Mouse (Mus musculus): ENCODE measurements at regions not wholly inside any gene's neighbourhood (a gene's known extent, or its start where the extent isn't known, plus 50 kb on each side); places are given as distances from the start of the nearest gene placed in this dataset.

DNA sequence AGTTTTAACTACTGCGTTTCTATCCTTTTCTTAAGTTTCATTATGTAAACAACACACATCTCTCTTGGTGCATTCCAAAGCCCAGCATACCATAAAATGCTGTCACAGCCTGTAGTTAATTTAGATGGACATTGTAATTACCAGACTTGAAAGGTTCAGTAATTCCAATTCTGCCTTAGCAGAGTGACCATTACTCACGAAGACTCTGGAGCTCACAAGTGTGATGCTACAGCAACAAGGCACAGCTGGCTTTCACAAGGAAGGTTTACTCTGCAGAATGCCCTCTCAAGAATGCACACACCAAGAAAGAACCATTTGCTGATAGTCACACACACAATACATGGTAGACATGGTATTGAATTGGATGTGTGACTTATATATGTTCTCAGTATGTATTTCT, 342.6 kb upstream of the Adamts5 start:
- dilution Hi-C loops (cut with MboI; ENCODE audit: extremely low pct_ligation_motif_present, extremely low pct_unique_long_range_greater_than_20kb, low sequenced_read_pairs): no loop called here
- Histone ChIP-seq H3K9ac (ENCODE audit: insufficient read depth, low read depth) (no peak overlapping the region), H3K79me2 (replicated peaks; ENCODE audit: control insufficient read depth, extremely low read depth, insufficient read depth, poor library complexity, severe bottlenecking) (no peaks in the 10 kb centered on the region), H3K4me1 (ENCODE audit: control insufficient read depth in 1 of 2, insufficient read depth in 2 of 2) (no peaks in the 10 kb centered on the region), H3K4me2 (ENCODE audit: insufficient read depth, low read depth, poor library complexity, severe bottlenecking) (no peak overlapping the region), H3K9me3 (replicated peaks; ENCODE audit: low read length) (no peaks in the 10 kb centered on the region), H3K4me3 (replicated peaks in 1 of 3; ENCODE audit: low read depth in 2 of 3, low read length in 2 of 3, poor library complexity in 1 of 3) (no peak overlapping the region), H3K36me3 (replicated peaks in 1 of 2; ENCODE audit: control insufficient read depth in 1 of 2, insufficient read depth in 1 of 2, low read length in 1 of 2) (no peaks in the 10 kb centered on the region), H3K27ac (ENCODE audit: insufficient read depth, low read depth) (no peak overlapping the region), H3K27me3 (replicated peaks) (no peaks in the 10 kb centered on the region)
- TF ChIP-seq USF1 (IDR thresholded peaks at IDR 0.05; ENCODE audit: low read depth, low read length) (no peak), TBP (conservative IDR thresholded peaks at IDR 0.05; ENCODE audit: low read depth, low read length) (no peak), SIN3A (IDR thresholded peaks at IDR 0.05; ENCODE audit: low read length) (no peak), MAZ (IDR thresholded peaks at IDR 0.05; ENCODE audit: low read depth, low read length) (no peak), SMC3 (IDR thresholded peaks at IDR 0.05; ENCODE audit: low read depth, low read length) (no peak), USF2 (conservative IDR thresholded peaks at IDR 0.05; ENCODE audit: low read depth, low read length) (no peak), IRF4 (IDR thresholded peaks at IDR 0.05; ENCODE audit: low read depth, low read length) (no peak), BHLHE40 (IDR thresholded peaks at IDR 0.05; ENCODE audit: low read depth, low read length) (no peak), PAX5 (IDR thresholded peaks at IDR 0.05; ENCODE audit: low read length) (no peak), ZMIZ1 (IDR thresholded peaks at IDR 0.05; ENCODE audit: low read depth, low read length) (no peak), POLR2AphosphoS2 (IDR thresholded peaks at IDR 0.05; ENCODE audit: low read depth, low read length) (no peak), JUND (conservative IDR thresholded peaks at IDR 0.05; ENCODE audit: low read depth, low read length) (no peak), MAFK (IDR thresholded peaks at IDR 0.05; ENCODE audit: insufficient replicate concordance, low read length) (no peak), TCF12 (IDR thresholded peaks at IDR 0.05; ENCODE audit: low read depth, low read length) (no peak)
- in situ Hi-C loops (cut with MboI; ENCODE audit: low pct_ligation_motif_present, low pct_unique_long_range_greater_than_20kb, low sequenced_read_pairs): no loop called here
- no peak for DNase-seq (ENCODE audit: extremely low read depth)

DNA sequence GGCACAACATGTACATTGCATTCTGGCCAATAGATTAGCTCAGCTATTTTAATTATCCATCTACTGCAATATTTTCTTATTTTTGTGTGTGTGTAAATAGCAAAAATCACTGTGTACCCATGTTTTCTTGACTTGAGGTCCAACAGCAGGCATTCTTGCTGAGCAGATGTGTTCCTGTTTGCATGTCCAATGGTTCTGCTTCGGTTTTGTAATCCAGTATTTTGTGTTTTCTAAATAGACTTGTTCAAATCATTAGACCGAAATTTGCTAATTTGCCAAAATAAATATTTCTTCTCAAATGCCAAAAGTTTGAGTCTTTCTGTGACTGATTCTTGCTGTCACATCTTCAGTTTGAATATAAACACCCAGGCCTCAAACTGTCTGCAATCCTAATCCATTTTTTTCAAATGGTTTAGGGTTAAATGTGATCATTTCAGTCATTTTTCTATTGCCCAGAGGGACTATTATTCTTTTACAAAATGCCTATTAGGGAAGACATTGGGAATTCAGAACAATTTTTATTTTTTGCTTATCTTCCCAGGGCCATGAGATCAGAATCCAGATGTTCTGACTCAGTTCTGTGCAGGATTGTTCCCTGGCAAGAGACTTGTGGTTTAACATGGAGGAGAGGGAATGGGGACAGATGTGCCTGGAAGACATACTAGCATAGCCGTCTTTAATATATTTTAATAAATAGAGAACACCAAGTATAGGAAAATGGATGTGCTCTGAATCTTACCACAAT, 341.3 kb upstream of the Adamts5 start:
- H3K79me2 ChIP-seq (replicated peaks; ENCODE audit: control insufficient read depth, extremely low read depth, insufficient read depth, poor library complexity, severe bottlenecking): no peaks in the 10 kb centered on the region
- no peaks in the 10 kb centered on the region for H3K4me1 ChIP-seq (ENCODE audit: control insufficient read depth in 1 of 2, insufficient read depth in 2 of 2)
- no peak overlapping the region for H3K4me3 ChIP-seq (replicated peaks in 1 of 3; ENCODE audit: low read depth in 2 of 3, low read length in 2 of 3, poor library complexity in 1 of 3)
- no peak overlapping the region for H3K4me2 ChIP-seq (ENCODE audit: insufficient read depth, low read depth, poor library complexity, severe bottlenecking)
- no peaks in the 10 kb centered on the region for H3K36me3 ChIP-seq (replicated peaks in 1 of 2; ENCODE audit: control insufficient read depth in 1 of 2, insufficient read depth in 1 of 2, low read length in 1 of 2)
- no peak for DNase-seq (ENCODE audit: extremely low read depth)
- TF ChIP-seq JUND (conservative IDR thresholded peaks at IDR 0.05; ENCODE audit: low read depth, low read length) (no peak), RCOR1 (conservative IDR thresholded peaks at IDR 0.05; ENCODE audit: low read depth, low read length) (no peak)
- H3K27me3 ChIP-seq (replicated peaks): no peaks in the 10 kb centered on the region
- no peak overlapping the region for H3K9ac ChIP-seq (ENCODE audit: insufficient read depth, low read depth)
- in situ Hi-C loops (cut with MboI; ENCODE audit: low pct_ligation_motif_present, low pct_unique_long_range_greater_than_20kb, low sequenced_read_pairs): no loop called here
- dilution Hi-C loops (cut with MboI; ENCODE audit: extremely low pct_ligation_motif_present, extremely low pct_unique_long_range_greater_than_20kb, low sequenced_read_pairs): no loop called here
- no peak overlapping the region for H3K27ac ChIP-seq (ENCODE audit: insufficient read depth, low read depth)
- H3K9me3 ChIP-seq (replicated peaks; ENCODE audit: low read length): no peaks in the 10 kb centered on the region

Measured in CH12.LX (cell line).